Mouse (Mus musculus) thymus, adult 2 months (tissue): ENCODE results near the gene Cfap157. TPM values are rescaled to one million over a fixed set of nuclear protein-coding genes. Genes with fewer than 3 reads are reported as not detected.

Source experiments
- DNase-seq: peaks from one replicate; pipeline ENCODE4 v3.0.0; 2021
- H3K27ac ChIP-seq: fragments of 200-500 bp; 2 replicates; pipeline ENCODE4 v1.5.1; 2012; ENCODE audit warnings: low read length, control low read depth; ENCODE audit not compliant: control insufficient read depth, insufficient read depth
- H3K27me3 ChIP-seq: fragments of 200-500 bp; 2 replicates; pipeline ENCODE4 v1.6.1; 2012; ENCODE audit warnings: mild to moderate bottlenecking, low read length, moderate library complexity, mixed read lengths; ENCODE audit not compliant: control insufficient read depth, insufficient read depth
- H3K36me3 ChIP-seq: fragments of 200-500 bp; 2 replicates; pipeline ENCODE4 v1.6.1; 2012; ENCODE audit warnings: mild to moderate bottlenecking, low read length, moderate library complexity; ENCODE audit not compliant: control insufficient read depth, insufficient read depth
- H3K4me1 ChIP-seq: fragments of 200-500 bp; replicated peaks from 2 replicates; pipeline ENCODE4 v1.6.1; 2012; ENCODE audit warnings: low read length; ENCODE audit not compliant: control insufficient read depth, insufficient read depth
- H3K4me3 ChIP-seq: fragments of 200-500 bp; 2 replicates; pipeline ENCODE4 v1.5.1; 2012; ENCODE audit warnings: mild to moderate bottlenecking, low read length, control low read depth, moderate library complexity; ENCODE audit not compliant: control insufficient read depth, insufficient read depth
- CTCF ChIP-seq: fragments of 200-500 bp; IDR thresholded peaks from 2 replicates; pipeline ENCODE4 v1.5.1; 2012; ENCODE audit warnings: mild to moderate bottlenecking, control low read depth, low read length, moderate library complexity, borderline replicate concordance; ENCODE audit not compliant: control insufficient read depth, poor library complexity, insufficient read depth; ENCODE audit errors: extremely low read depth
- POLR2A ChIP-seq: fragments of 200-500 bp; IDR thresholded peaks from 2 replicates; pipeline ENCODE4 v1.6.1; 2012; ENCODE audit warnings: mild to moderate bottlenecking, low read length, control low read depth, moderate library complexity; ENCODE audit not compliant: control insufficient read depth, poor library complexity, insufficient read depth; ENCODE audit errors: extremely low read depth
- WGBS: fragments of 180-500 bp; shearing (Covaris S2); methylation state at CpG from one replicate; pipeline ENCODE4 v1.1.7; 2018; 5-methylcytosine and 5-hydroxymethylcytosine counted together
- polyA plus RNA-seq: library from polyadenylated mRNA; depleted of rRNA; stranded (reverse); fragments of >200 nt; gene quantifications from 2 replicates; pipeline ENCODE4 v1.2.3, GENCODE M21; 2012

Gene Cfap157
- polyA plus RNA-seq, 1 experiment, result 0.27 TPM

DNA sequence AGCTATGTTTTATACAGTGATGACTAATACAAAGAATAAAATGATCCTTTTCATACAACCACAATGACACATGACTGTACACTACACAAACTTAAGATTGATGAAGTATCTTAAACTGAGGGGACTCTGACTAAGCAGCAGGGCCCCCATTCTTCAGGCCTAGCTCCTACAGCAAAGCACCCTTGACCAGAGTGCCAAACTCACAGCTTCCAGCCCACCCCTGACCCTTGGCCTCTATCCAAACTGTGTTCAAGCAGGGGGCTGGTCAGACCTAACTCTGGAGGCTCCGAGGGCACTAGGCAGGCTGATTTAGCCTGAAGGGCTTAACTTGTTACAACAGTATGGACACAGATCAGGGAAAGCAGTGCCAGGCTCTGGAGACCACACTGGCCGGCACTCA lies 4.4 kb upstream of the Cfap157 start:
- DNase-seq, result no peak
- Histone ChIP-seq H3K27me3 (no peaks in the 10 kb centered on the region), H3K4me3 (no peak overlapping the region), H3K27ac (no peak overlapping the region), H3K4me1 (peaks cover 7% of the 10 kb centered on the region), H3K36me3 (no peaks in the 10 kb centered on the region)
- TF ChIP-seq POLR2A (no peak), CTCF (no peak)
- 96% methylated on average over 2 of the region's 2 CpGs for WGBS

DNA sequence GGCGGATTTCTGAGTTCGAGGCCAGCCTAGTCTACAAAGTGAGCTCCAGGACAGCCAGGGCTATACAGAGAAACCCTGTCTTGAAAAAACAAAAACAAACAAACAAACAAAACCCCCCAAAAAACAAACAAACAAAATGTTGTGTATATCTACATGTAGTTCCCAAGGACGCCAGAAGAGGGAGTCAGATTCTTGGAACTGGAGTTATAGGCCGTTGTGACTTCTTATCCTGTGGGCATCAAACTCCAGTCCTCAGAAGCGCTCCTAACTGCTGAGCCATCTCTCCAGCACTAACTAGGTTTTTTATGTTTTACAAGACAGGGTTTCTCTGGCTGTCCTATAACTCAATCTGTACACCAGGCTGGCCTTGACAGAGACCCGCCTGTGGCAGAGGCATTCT lies 2.9 kb upstream of the Cfap157 start:
- no peaks in the 10 kb centered on the region for H3K27me3 ChIP-seq
- H3K4me3 ChIP-seq, result no peak overlapping the region
- TF ChIP-seq CTCF (no peak), POLR2A (no peak)
- WGBS, result 67% methylated on average over 6 of the region's 6 CpGs
- H3K4me1 ChIP-seq, result peaks cover 16% of the 10 kb centered on the region
- no peak for DNase-seq
- no peaks in the 10 kb centered on the region for H3K36me3 ChIP-seq
- H3K27ac ChIP-seq, result no peak overlapping the region

DNA sequence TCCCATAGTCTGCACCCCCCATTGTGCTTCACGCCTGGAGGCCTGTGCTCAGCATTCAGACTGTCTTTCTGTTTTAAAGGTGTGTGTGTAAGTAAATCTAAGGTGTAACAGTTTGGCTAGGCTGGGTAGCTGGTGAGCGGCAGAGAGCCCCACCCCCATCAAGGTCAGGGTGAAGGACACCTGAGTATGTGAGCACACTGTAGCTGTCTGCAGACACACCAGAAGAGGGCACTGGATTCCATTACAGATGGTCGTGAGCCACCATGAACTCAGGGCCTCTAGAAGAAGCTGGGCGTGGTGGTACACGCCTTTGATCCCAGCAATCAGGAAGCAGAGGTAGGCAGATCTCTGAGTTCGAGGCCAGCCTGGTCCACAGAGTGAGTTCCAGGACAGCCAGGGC lies 2.5 kb downstream of the Cfap157 start:
- no peak for DNase-seq
- Histone ChIP-seq H3K36me3 (no peaks in the 10 kb centered on the region), H3K4me3 (no peak overlapping the region), H3K27me3 (no peaks in the 10 kb centered on the region), H3K4me1 (peaks cover 57% of the 10 kb centered on the region), H3K27ac (no peak overlapping the region)
- TF ChIP-seq POLR2A, result no peak
- TF ChIP-seq CTCF, result no peak
- WGBS, result 81% methylated on average over 6 of the region's 6 CpGs

DNA sequence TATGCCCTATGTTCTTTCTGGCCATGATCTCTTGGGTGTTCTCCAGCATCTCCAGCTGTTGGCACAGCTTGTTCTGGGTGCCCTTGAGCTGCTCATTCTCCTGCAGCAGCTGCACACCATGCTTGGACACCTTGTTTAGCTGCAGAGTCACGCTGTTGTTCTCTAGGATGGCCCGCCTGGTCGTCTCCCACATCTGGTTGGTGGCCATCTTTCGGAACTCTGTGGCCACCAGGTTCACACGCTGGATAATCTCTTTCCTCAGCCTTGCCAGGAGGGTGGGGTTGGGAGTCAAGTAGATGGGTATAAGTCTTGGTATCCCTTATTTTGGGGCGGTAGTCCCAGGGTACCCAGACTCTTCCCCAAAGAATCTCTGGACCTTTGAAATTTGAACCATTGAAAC lies 4.5 kb downstream of the Cfap157 start:
- H3K36me3 ChIP-seq, result no peaks in the 10 kb centered on the region
- no peak overlapping the region for H3K4me3 ChIP-seq
- peaks cover 67% of the 10 kb centered on the region for H3K4me1 ChIP-seq
- H3K27me3 ChIP-seq, result no peaks in the 10 kb centered on the region
- TF ChIP-seq CTCF, result no peak
- TF ChIP-seq POLR2A, result no peak
- WGBS, result 93% methylated on average over 6 of the region's 6 CpGs
- no peak overlapping the region for H3K27ac ChIP-seq
- DNase-seq, result no peak

DNA sequence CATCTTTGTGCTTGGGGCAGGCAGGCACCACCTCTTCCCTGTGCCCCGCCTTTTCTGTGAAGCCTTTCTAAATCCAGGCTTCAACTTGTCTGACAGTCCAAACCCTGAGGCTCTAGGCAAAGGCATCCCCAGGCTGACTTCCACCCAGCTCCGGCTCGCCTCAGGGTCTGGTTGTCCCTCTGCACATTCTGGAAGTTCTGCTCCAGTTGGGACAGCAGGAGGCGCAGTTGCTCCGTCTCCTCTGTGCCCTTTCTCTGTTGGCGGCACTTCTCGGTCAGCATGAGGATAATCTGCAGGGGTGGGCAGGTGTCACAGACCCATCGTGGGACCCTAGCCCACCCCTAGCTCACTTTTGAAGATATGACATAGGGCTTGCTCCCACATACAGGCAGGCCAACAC lies 5.1 kb downstream of the Cfap157 start:
- H3K27me3 ChIP-seq, result no peaks in the 10 kb centered on the region
- 49% methylated on average over 8 of the region's 8 CpGs for WGBS
- H3K27ac ChIP-seq, result peak overlapping the region; percentile 22; the same call in 1 of the 2 replicates
- TF ChIP-seq POLR2A (no peak), CTCF (peak; percentile 72; the same call in 1 of the 2 replicates)
- peaks cover 66% of the 10 kb centered on the region for H3K4me1 ChIP-seq
- H3K4me3 ChIP-seq, result no peak overlapping the region
- peak; percentile 64 for DNase-seq
- no peaks in the 10 kb centered on the region for H3K36me3 ChIP-seq

DNA sequence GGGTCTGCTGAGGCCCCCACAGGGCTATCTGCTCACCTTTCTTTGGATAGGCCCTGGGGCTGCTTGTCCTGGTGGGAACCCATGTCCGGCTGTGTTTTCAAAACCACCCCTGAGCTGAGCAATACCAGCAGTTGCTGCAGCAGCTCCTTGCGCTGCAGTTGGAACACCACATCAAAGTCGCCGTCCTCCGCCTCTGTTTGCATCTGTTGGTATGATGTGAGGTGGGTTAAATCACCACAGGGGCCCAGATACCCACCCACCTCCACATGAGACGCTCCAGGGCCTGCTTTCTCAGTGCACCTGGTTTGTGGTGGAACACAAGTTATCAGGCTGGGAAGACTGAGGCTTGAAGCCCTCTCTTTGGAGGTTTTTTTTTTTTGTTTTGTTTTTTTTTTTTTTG lies 6.1 kb downstream of the Cfap157 start:
- H3K4me1 ChIP-seq, result peaks cover 60% of the 10 kb centered on the region
- peak overlapping the region; percentile 24 for H3K4me3 ChIP-seq
- peak; percentile 88 for DNase-seq
- H3K36me3 ChIP-seq, result no peaks in the 10 kb centered on the region
- TF ChIP-seq POLR2A, result 0 out of 2 replicates have a peak, but pooled peaks have one; percentile 47
- TF ChIP-seq CTCF, result 0 out of 2 replicates have a peak, but pooled peaks have one; percentile 26
- 3% methylated on average over 6 of the region's 6 CpGs for WGBS
- no peaks in the 10 kb centered on the region for H3K27me3 ChIP-seq
- peak overlapping the region; percentile 78 for H3K27ac ChIP-seq

DNA sequence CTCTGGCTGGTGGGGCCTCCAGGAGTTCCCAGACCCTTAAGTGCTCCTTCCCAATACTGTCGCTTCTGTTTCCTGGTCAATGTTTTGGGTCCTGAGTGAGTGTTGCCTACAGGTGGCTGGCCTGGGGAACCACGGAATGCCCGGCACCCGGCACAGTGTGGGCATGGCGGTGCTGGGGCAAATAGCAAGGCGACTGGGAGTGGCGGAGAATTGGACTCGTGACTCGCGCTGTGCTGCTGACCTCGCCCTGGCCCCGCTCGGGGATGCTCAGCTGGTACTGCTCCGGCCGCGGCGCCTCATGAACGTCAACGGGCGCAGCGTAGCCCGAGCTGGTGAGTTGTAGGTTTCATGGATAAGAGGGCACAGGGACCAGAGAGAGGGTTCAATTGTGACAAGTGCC lies 8.0 kb downstream of the Cfap157 start:
- Histone ChIP-seq H3K36me3 (no peaks in the 10 kb centered on the region), H3K27me3 (no peaks in the 10 kb centered on the region), H3K4me1 (peaks cover 64% of the 10 kb centered on the region), H3K27ac (no peak overlapping the region), H3K4me3 (peak overlapping the region; percentile 78)
- WGBS, result 49% methylated on average over 22 of the region's 22 CpGs
- no peak for TF ChIP-seq CTCF
- TF ChIP-seq POLR2A, result no peak
- no peak for DNase-seq
